Mouse (Mus musculus): ENCODE results near the gene Slc47a2.

Gene Slc47a2

GRCm38 (mm10) chr11:61342505-61343420, at the start of gene Slc47a2:
Gene Slc47a2, minus strand, starts transcription at chr11:61342860.
- in situ Hi-C loops (cut with MboI; ENCODE audit: low sequenced_read_pairs) = no loop called here

GRCm38 (mm10) chr11:61388936-61389335, 46.3 kb upstream of the Slc47a2 start:
- in situ Hi-C loops (cut with MboI; ENCODE audit: low sequenced_read_pairs) = no loop called here

GRCm38 (mm10) chr11:61388012-61388411, 45.4 kb upstream of the Slc47a2 start:
- in situ Hi-C loops (cut with MboI; ENCODE audit: low sequenced_read_pairs) = no loop called here

GRCm38 (mm10) chr11:61387233-61387632, 44.6 kb upstream of the Slc47a2 start:
- in situ Hi-C loops (cut with MboI; ENCODE audit: low sequenced_read_pairs) = no loop called here

GRCm38 (mm10) chr11:61385725-61386124, 43.1 kb upstream of the Slc47a2 start:
- in situ Hi-C loops (cut with MboI; ENCODE audit: low sequenced_read_pairs) = no loop called here

- in situ Hi-C loops (cut with MboI; ENCODE audit: low sequenced_read_pairs) = no loop called here
These were observed 38.6 kb upstream of the Slc47a2 start for GRCm38 (mm10) chr11:61381272-61381671.

GRCm38 (mm10) chr11:61378651-61379050, 36.0 kb upstream of the Slc47a2 start:
- in situ Hi-C loops (cut with MboI; ENCODE audit: low sequenced_read_pairs) = no loop called here

GRCm38 (mm10) chr11:61377881-61378613, 35.4 kb upstream of the Slc47a2 start, which contains the start of gene Slc47a1:
Gene Slc47a1, minus strand, starts transcription at chr11:61378345.
- in situ Hi-C loops (cut with MboI; ENCODE audit: low sequenced_read_pairs) = no loop called here

GRCm38 (mm10) chr11:61368668-61369067, 26.0 kb upstream of the Slc47a2 start:
- in situ Hi-C loops (cut with MboI; ENCODE audit: low sequenced_read_pairs) = no loop called here

- in situ Hi-C loops (cut with MboI; ENCODE audit: low sequenced_read_pairs) = no loop called here
These were observed 24.0 kb upstream of the Slc47a2 start for GRCm38 (mm10) chr11:61366517-61367273.

GRCm38 (mm10) chr11:61365938-61366337, 23.3 kb upstream of the Slc47a2 start:
- in situ Hi-C loops (cut with MboI; ENCODE audit: low sequenced_read_pairs) = no loop called here

GRCm38 (mm10) chr11:61364096-61364495, 21.4 kb upstream of the Slc47a2 start:
- in situ Hi-C loops (cut with MboI; ENCODE audit: low sequenced_read_pairs) = no loop called here

- in situ Hi-C loops (cut with MboI; ENCODE audit: low sequenced_read_pairs) = no loop called here
These were observed 19.0 kb upstream of the Slc47a2 start for GRCm38 (mm10) chr11:61361515-61362190.

- in situ Hi-C loops (cut with MboI; ENCODE audit: low sequenced_read_pairs) = no loop called here
These were observed 13.9 kb upstream of the Slc47a2 start for GRCm38 (mm10) chr11:61356600-61356999.

- in situ Hi-C loops (cut with MboI; ENCODE audit: low sequenced_read_pairs) = no loop called here
These were observed 13.5 kb upstream of the Slc47a2 start for GRCm38 (mm10) chr11:61356111-61356510.

- in situ Hi-C loops (cut with MboI; ENCODE audit: low sequenced_read_pairs) = no loop called here
These were observed 12.7 kb upstream of the Slc47a2 start for GRCm38 (mm10) chr11:61355351-61355750.

- in situ Hi-C loops (cut with MboI; ENCODE audit: low sequenced_read_pairs) = no loop called here
These were observed 11.7 kb upstream of the Slc47a2 start for GRCm38 (mm10) chr11:61354346-61354745.

GRCm38 (mm10) chr11:61353038-61353437, 10.4 kb upstream of the Slc47a2 start:
- in situ Hi-C loops (cut with MboI; ENCODE audit: low sequenced_read_pairs) = no loop called here

GRCm38 (mm10) chr11:61352138-61352651, 9.5 kb upstream of the Slc47a2 start:
- in situ Hi-C loops (cut with MboI; ENCODE audit: low sequenced_read_pairs) = no loop called here

- in situ Hi-C loops (cut with MboI; ENCODE audit: low sequenced_read_pairs) = no loop called here
These were observed 6.7 kb upstream of the Slc47a2 start for GRCm38 (mm10) chr11:61349337-61349736.

Data from CH12F3 (cell line).